Mouse (Mus musculus): Measurements from ENCODE around the gene Mettl2. TPM values are rescaled to one million over a fixed set of nuclear protein-coding genes. Genes with fewer than 3 reads are reported as not detected.
A peak's percentile ranks its signal among the peaks of the same experiment; 100 is the strongest.
"Not testable (repeated sequence)": the region's sequence is repeated elsewhere in the genome, so short reads cannot be mapped to it uniquely, and the experiment has no call there.

Mettl2 gene
- polyA plus RNA-seq (2012; rRNA removed), result 9.8 and 10.7 TPM in 2 replicates

DNA sequence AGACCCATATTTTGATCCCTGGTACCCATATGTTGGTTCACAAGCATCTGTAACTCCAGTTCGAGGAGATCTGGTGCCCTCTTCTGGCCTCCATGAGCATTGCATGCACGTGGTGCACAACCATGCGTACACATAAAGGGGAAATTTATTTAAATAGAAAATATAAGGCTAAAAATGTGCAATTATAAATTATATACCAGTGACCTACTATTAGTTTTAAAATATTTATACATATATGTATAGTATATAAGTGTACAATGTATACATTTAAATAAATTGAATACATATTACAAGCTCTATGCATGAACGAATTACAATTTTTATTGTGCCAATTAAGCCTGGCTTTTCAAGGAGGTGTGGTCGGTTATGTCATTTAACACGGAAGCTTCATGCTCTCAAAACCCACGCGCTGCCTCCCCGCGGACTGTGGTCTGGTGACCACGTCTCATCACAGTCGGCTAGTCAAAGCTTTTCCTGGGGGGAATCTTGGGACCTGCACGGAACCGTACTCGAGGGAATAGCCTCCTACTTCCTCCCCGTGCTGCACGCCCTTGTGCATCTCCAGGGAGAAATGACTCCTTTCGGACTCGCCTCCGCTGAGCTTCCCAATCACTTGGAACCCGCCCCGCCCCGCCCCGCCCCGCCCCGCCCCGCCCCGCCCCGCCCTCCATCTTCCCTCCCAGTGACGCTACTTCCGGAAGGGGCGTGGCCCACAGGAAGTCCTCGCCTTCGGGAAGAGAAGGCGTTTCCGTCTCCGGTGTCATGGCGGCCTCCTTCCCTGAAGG, at the start of gene Mettl2:
Mettl2 (plus strand) TSS at position 691 of the 785 bp plus-strand sequence.
- DNase-seq (ENCODE audit: low read depth, low spot score), result peak; percentile 58
- WGBS, result 2% methylated on average over 37 of the region's 38 CpGs

DNA sequence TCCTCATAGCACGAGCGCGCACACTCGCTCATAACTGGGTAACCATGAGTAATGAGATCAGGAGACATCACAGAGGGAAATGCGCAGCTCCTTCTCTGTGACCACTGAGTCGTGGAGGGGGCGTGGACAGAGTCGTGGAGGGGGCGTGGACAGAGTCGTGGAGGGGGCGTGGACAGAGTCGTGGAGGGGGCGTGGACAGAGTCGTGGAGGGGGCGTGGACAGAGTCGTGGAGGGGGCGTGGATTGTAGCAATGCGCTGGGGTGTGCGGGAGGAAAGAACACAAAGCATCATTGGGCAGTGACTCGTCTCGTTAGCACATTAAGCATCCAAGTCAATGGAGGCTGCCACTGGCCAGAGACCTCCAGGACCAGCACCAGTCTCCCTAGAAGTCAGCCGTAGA, 13.8 kb upstream of the Mettl2 start:
- not testable (repeated sequence) for DNase-seq (ENCODE audit: low read depth, low spot score)
- 74% methylated on average over 22 of the region's 22 CpGs for WGBS

DNA sequence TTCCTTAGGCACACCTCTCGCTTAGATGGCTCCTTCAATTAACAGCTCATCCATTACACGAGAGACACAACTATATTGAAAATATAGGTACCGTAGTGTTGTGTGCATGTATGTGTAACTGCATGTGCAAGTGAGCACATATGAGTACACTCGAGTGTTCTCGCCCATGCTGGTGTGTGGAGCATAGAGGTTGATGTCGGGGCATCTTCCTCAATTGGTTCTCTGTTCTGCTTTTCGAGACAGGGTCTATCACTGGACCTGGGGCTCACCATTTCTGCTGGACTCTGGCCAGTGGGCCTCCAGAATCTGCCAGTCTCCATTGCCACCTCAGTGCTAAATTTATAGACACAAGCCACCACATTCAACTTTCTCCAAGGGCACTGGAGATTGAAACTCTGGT, 8.4 kb upstream of the Mettl2 start:
- 88% methylated on average over 7 of the region's 7 CpGs for WGBS

DNA sequence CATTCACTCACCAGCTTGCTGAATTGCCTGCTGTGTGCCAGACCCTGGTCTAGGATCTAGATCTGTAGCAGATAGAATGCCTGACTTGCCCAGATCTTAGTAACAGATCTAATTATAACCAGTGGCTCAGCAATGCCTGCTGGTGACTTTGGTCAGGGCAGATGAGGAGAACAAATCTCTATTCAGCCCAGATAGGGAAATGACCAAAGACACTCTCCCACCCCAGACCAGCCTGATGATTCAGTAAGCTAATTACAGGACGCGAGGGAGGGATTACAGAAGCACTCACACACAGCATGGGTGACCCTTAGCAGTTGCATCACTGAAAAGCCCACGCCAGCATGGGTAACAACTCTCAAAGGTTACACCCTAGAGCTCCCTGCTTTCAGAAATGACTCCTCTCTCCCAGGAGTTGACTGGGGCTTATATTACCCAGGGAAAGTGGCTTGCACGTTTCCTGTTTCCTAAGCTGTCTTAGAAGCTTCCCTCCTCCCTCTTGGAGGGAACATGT, 5.6 kb upstream of the Mettl2 start:
- WGBS, result 27% methylated on average over 4 of the region's 4 CpGs
- no peak for DNase-seq (ENCODE audit: low read depth, low spot score)

More for the DNA sequence above, 8.4 kb upstream of the Mettl2 start:
- no peak for DNase-seq (ENCODE audit: low read depth, low spot score)

DNA sequence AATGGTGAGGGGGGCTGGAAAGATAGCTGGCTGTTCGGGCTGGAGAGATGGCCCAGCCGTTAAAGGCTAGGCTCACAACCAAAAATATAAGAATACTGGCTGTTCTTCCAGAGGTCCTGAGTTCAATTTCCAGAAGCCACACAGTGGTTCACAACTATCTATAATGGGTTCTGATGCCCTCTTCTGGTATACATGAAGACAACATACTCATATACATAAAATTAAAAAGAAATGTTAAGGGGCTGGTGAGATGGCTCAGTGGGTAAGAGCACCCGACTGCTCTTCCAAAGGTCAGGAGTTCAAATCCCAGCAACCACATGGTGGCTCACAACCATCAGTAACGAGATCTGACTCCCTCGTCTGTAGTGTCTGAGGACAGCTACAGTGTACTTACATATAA, 4.4 kb upstream of the Mettl2 start:
- not testable (repeated sequence) for DNase-seq (ENCODE audit: low read depth, low spot score)
- 70% methylated on average over 5 of the region's 5 CpGs for WGBS

DNA sequence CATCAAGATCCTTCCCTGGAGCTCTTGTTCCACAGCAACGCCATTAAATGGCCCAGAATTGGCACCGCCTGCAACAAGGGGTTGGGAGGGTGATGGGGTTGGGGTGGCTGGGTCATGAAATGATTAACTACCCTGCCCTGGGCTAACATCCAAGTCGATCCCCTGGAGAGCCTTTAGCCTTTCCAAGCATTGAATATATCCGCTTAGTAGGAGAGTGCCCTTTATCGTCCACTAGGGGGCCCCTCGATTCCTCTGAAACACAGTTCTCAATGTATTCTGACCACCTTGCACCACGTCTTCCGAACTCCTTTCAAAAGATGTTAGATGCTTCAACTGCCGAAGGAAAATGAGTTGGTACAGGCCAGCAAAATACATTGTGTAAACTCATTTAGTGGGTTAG, 2.2 kb upstream of the Mettl2 start:
- WGBS, result 5% methylated on average over 9 of the region's 9 CpGs

DNA sequence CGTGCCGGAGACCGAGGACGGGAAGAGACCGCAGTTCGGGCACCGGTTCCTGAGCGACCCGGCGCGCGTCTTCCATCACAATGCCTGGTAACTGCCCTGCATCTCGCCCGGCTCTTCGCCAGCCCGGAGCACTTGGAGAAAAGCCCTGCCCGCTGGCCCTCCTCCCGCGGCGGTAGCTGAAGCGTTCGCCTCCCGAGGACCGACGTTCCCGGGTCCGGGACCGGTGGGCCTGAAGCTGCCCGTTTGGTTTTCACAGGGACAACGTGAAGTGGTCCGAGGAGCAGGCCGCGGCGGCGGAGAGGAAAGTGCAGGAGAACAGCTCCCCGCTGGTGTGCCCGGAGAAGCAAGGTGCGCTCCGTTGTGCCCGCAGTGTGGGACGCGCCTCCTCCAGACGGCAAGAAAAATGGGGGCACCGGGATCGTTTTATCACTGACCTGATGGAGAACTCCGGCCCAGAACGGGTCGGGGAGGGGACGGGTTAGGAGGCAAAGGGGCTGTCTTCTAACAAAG, 350 bp downstream of the Mettl2 start:
- under 1% methylated on average over 49 of the region's 49 CpGs for WGBS
- DNase-seq (ENCODE audit: low read depth, low spot score), result no peak

More for the DNA sequence above, 2.2 kb upstream of the Mettl2 start:
- DNase-seq (ENCODE audit: low read depth, low spot score), result peak; percentile 28

DNA sequence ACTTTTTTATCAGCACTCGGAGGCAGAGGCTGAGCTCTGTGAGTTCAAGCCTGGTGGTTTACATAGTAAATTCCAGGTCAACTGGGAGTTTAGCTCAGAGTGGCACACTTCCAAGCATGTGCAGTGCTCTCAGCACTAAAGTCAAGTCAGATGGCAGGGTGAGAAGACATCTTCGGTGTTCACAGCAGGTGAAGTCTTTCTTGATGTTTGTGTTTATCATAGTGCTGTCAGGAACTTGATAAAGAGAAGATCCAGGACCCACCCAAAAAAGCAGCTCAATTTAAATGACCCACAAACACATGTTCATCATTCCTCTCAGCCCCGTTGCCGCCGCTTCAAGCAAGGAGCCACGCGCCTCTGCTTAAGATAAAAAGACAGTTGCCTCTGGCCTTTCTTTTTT, 9.5 kb downstream of the Mettl2 start:
- DNase-seq (ENCODE audit: low read depth, low spot score), result no peak
- WGBS, result 87% methylated on average over 7 of the region's 7 CpGs

DNA sequence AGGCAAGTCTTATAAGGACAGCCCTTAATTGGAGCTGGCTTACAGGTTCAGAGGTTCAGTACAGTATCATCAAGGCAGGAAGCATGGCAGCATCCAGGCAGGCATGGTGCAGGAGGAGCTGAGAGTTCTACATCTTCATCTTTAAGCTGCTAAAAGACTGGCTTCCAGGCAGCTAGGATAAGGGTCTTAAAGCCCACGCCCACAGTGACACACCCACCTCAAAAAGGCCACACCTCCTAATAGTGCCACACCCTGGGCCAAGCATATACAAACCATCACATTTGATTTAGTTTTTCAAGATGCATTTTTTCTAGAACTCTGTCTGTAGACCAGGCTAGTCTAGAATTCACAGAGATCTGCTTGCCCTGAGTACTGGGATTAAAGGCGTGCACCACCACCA, 11.0 kb downstream of the Mettl2 start:
- not testable (repeated sequence) for DNase-seq (ENCODE audit: low read depth, low spot score)
- WGBS, result 94% methylated on average over 2 of the region's 2 CpGs

DNA sequence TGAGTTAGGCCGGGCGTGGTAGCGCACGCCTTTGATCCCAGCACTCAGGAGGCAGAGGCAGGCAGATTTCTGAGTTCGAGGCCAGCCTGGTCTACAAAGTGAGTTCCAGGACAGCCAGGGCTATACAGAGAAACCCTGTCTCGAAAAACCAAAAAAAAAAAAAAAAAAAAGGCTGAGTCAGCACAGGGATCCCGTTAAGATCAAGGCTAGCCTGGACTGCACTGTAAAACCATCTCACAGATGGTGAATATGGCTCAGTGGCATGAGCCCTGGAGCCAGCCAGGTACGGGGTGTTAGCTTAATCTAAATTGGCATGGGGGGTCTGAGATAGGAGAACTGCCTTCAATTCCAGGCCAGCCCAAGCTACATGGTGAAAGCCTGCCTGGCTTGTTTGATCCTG, 14.3 kb downstream of the Mettl2 start:
- 97% methylated on average over 7 of the region's 8 CpGs for WGBS
- DNase-seq (ENCODE audit: low read depth, low spot score), result not testable (repeated sequence)

DNA sequence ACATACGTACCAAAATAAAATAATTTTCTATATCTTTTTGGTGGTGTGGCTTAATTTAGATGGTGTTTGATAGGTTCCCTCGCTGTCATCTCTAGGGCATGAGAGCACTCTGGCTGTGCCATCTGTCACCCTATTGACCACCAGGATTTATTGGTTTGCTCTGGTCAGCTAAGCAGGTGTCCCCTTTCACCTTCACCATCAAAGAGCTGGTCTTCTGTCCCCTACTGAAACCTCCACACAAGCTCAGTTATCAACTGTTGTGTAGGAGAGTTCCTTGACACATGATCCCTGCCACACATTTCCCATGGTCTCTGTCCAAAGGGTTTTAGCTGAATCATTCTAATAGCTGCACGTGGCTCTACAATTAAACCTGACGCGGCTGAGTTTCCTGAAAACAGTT, 14.9 kb downstream of the Mettl2 start:
- WGBS, result 93% methylated on average over 5 of the region's 5 CpGs
- no peak for DNase-seq (ENCODE audit: low read depth, low spot score)

DNA sequence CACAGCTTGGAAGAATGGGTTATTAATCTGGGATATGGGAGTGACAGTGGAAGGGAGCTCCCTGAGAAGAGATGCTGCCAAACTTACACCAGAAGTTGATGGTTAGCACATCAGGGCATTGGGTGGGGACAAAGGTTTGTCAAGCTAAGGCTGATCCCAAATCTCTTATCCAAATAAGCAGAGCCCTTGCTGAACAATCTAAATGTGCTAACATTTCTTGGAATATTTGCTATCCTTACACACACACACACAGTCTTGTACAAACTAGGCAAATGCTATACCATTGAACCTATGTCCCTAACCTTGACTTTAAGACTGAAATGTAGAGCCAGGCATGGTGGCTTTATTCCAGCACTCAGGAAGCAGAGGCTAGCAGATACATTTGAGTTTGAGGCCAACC, 17.3 kb downstream of the Mettl2 start:
- DNase-seq (ENCODE audit: low read depth, low spot score), result no peak

DNA sequence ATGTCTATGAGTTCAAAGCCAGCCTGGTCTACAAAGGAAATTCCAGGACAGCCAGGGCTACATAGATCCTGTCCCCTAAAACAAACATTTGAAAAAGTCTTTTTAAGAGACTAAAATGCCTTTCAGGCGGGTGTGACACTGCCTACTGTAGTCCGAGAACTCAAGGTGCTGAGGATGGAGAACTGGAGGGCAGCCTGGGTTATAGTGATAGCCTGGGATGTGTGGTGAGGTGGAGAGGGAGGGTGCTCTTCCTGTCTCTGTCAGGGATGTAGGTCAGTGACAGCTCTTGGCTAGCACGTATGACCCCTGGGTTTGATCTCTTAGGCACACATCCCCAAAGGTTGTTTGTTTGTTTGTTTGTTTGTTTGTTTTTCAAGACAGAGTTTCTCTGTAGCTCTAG, 17.9 kb downstream of the Mettl2 start:
- DNase-seq (ENCODE audit: low read depth, low spot score), result no peak
- 78% methylated on average over 3 of the region's 3 CpGs for WGBS

DNA sequence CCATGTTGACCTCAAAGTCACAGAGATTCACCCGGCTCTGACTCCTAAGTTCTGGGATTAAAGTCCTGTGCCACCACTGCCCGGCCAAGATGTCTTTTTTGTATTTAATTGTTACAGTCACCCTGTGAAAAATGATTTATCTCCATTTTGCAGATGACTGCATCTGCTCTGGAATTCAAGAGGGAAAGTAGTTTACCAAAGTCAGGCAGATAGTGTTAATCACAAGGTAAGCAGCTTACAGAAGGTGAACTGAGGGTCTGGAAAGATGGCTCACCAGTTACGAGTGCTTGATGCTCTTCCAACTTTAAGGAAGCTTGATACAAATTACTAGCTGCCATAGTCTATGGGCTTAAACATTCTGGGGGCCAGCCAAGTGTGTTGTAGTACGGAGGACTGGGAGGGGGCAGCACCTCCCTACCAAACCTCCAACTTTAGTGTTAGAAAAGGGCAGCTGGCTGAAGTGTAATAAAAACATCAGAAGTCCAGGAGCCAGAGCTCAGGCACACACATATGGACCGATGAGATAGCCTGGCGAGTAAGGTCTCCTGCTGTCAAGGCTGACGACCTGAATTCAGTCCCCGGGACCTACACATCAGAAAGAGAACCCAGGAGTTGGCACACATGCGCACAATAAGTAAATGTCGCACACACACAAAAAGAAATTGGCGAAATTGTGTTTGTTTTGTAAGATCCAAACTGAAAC, 18.4 kb downstream of the Mettl2 start:
- 60% methylated on average over 11 of the region's 11 CpGs for WGBS
- no peak for DNase-seq (ENCODE audit: low read depth, low spot score)

DNA sequence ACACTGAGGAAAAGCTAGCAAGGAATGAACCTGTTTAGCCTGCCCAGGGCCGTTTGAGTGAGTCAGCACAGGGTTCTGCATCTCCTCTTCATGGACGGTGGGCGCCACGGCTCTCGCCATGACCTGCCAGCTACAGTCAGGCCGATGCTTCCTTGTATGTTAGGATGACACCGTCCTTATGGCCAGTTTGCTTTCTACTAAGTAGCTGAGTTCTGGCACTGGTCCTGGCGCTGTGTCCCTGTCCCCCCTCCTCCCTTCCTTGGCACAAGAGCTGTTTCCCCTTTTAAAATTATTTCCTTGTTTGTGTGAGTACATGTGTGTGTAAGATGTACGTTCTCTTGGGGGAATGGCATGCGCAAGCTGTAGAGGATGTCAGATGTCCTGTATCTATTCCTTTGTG, 19.0 kb downstream of the Mettl2 start:
- no peak for DNase-seq (ENCODE audit: low read depth, low spot score)
- 63% methylated on average over 10 of the region's 10 CpGs for WGBS

DNA sequence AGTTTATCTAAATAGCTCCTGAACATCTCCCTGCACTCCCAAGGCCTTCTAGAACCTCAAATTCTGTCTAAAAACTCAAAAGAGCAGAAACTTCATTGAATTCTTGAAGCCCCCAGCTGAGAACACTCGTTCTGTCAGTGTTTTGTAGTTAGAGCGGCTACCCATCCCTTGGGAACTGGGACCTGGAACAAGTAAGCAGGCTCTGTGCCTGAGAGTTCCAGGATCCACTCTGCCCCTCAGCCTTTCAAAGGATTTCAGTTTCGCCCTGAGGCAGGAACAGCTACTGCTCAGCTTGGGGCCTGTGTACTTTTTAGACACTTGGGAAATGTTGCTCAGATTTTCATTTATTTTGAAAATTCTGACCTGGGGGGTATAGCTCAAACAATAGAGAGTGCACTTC, 20.4 kb downstream of the Mettl2 start, which contains the start of gene Gm10842:
Gm10842 (plus strand) TSS at position 301 of the 400 bp plus-strand sequence.
- DNase-seq (ENCODE audit: low read depth, low spot score), result no peak
- WGBS, result 75% methylated on average over 3 of the region's 3 CpGs

DNA sequence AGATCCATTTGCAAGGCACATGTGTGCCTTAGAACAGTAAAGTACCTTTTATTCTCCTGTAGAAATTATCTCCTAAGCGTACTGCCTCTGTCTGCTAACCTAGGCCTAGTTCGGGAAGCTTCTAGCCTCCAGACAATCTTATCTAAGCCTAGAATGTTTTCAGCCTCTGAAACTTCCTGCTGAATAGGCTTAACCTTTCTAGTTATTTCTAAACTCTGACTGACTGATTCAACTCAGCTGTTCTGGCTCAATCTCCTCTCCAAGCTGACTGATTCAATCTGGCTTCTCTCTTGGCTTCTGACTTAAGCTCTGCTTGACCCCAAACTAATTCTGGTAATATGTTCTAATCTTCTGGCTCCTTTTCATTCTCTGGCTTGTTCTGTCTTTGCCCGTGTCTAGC, 23.1 kb downstream of the Mettl2 start:
- 76% methylated on average over 3 of the region's 3 CpGs for WGBS
- DNase-seq (ENCODE audit: low read depth, low spot score), result no peak

DNA sequence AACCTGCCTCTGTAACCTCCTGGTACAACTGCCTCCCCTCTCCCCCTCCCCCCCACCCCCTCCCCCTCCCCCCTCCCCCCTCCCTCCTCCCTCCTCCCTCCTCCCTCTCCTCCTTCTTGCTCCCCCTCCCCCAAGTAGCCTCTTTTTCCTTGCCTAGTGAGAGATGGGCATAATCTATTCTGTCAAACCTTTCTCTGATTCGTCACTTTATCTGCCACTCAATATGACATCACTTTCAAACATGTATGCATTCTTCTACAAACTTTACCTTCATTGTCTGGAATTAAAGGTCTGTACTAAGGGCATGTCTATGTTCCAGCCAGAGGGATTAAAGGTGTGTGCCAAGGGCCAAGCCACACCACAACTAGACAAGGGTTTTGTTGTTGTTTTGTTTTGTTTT, 23.5 kb downstream of the Mettl2 start:
- 92% methylated on average over 1 of the region's 1 CpGs for WGBS
- DNase-seq (ENCODE audit: low read depth, low spot score), result no peak

DNA sequence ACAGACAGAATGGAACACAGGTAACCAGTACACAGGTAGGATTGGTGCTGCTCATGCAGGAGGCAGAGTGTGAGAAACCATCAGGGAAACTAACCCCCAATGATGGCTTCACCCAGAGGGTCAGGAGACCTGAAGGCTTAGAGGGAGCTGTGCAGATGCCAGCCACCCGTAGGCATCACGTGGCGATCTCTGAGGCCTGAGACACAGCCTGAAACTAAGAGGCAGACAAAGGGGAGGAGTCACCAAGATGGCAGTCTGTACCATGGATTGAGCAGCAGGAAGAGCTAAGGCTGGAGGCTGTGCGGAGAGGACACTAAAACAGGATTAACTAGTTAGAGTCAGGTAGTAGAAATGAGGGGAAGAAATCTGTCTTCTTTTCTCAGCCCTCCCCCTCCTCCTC, 24.5 kb downstream of the Mettl2 start:
- no peak for DNase-seq (ENCODE audit: low read depth, low spot score)
- 54% methylated on average over 4 of the region's 4 CpGs for WGBS

DNA sequence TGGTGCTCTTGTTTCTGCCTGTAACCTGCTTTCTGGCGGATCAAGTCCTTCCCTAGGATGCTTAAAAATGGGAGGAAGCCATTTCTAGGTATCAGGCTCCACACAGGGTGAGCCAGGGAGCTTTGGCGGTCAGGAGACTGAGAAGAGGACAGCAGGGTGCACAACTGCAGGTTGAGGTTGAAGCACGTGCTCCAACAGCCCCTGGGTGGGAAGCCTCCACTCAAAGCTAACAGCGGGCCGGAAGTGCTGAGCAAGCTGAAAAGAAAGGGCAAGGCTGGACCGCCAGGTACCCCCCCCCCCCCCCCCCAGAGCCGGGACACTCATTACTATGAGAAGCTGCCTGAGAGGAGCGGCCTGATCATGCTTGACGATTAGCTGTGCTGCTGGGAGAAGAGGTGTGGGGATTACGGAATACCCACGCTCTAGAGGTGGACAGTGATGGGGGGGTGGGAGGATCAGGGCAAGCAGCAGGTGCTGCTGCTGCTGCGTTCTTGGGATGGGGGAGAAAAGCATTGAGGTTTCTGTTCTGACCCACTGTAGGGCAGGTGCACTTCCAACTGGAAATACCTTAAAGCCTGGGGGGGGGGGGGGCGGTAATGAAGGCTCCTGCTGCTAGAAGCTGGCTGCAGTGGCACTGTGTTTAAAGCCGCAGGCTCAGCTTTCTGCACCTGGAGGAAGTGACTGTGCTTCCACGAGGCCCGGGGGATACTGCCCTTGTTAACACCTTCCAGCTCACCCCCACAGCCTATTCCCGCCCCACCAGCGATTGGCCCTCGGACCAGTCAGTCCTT, 25.2 kb downstream of the Mettl2 start:
- WGBS, result 16% methylated on average over 19 of the region's 19 CpGs
- DNase-seq (ENCODE audit: low read depth, low spot score), result no peak
